Mouse (Mus musculus): ENCODE results near the gene Kctd12. TPM values are rescaled to one million over a fixed set of nuclear protein-coding genes. Genes with fewer than 3 reads are reported as not detected.

Kctd12 gene
- total and polyA plus RNA-seq, 3 experiments = 7.1 to 22.3 (median 18.1) TPM

DNA sequence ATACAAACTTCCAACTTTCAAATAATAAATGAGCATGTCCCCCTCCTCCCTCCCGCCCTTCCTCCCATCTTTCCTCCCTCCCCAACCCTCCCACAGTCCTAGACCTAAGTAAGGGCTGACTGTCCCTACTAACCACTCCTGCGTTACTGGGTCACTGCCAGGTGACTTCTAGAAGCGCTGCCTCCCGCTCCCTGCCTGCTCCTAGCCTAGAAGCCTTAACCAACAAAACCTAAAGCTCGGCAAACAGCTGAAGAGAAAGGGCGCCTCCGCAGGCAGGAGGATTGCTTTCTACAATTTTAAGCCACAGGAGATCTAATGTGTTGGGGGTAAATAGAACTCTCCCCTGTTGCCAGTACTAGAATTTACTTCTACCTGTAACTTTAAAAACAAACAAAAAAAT, 2.0 kb downstream of the Kctd12 start:
- intact Hi-C loops (cut with DNase I) = loop anchor here (2.0 to 5.0 kb wide), 4 partner anchors 78 to 468 kb away; no protein-coding TSS in a partner anchor
- Histone ChIP-seq H3K4me1 (ENCODE audit: control insufficient read depth, insufficient read depth, low read length) (peaks cover 3% of the 10 kb centered on the region; the same call in 1 of the 2 replicates), H3K36me3 (ENCODE audit: control insufficient read depth, insufficient read depth, low read length) (peaks cover 7% of the 10 kb centered on the region), H3K9ac (ENCODE audit: low read depth, low read length) (peak overlapping the region; percentile 43), H3K4me3 (peak overlapping the region; percentile 93), H3K79me2 (replicated peaks; ENCODE audit: control insufficient read depth, insufficient read depth, low read length) (no peaks in the 10 kb centered on the region), H3K27ac (peak overlapping the region; percentile 96), H3K27me3 (ENCODE audit: control insufficient read depth, insufficient read depth, low read length) (no peaks in the 10 kb centered on the region)
- DNase-seq = peak; percentile 39 to 41
- 16% methylated on average over 7 of the region's 7 CpGs for WGBS
- TF ChIP-seq CTCF (IDR thresholded peaks at IDR 0.05) = peak; percentile 48
- TF ChIP-seq POLR2A (IDR thresholded peaks at IDR 0.05; ENCODE audit: insufficient read depth, low read depth, low read length) = no peak

DNA sequence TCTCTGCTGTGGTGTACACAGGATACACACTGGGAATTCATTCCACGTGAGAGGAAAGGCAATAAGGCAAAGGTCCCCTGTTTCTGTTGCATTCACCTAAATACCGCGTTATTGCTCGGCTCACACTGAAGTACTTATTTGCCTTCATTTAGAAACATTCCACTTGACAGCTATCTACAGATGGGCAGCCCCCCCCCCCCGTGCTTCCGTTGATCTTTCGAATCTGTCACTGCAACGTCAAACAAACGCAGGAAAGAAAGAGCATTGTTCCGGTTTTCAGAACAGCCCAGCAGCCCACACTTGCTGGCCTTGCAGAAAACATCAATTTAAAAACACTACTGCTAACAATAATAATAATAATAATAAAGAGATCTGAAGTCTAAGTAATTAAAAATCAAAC, 2.6 kb downstream of the Kctd12 start:
- peak in 1 of 2 experiments; percentile 17 for DNase-seq
- H3K36me3 ChIP-seq (ENCODE audit: control insufficient read depth, insufficient read depth, low read length) = peaks cover 7% of the 10 kb centered on the region
- H3K27ac ChIP-seq = peak overlapping the region; percentile 96
- H3K9ac ChIP-seq (ENCODE audit: low read depth, low read length) = peak overlapping the region; percentile 64; the same call in 1 of the 2 replicates
- no peaks in the 10 kb centered on the region for H3K79me2 ChIP-seq (replicated peaks; ENCODE audit: control insufficient read depth, insufficient read depth, low read length)
- peaks cover 3% of the 10 kb centered on the region; the same call in 1 of the 2 replicates for H3K4me1 ChIP-seq (ENCODE audit: control insufficient read depth, insufficient read depth, low read length)
- intact Hi-C loops (cut with DNase I) = loop anchor here (2.0 to 5.0 kb wide), 4 partner anchors 78 to 468 kb away; no protein-coding TSS in a partner anchor
- peak overlapping the region; percentile 93 for H3K4me3 ChIP-seq
- WGBS = 20% methylated on average over 10 of the region's 10 CpGs
- TF ChIP-seq POLR2A (IDR thresholded peaks at IDR 0.05; ENCODE audit: insufficient read depth, low read depth, low read length) (no peak), CTCF (IDR thresholded peaks at IDR 0.05) (no peak), EP300 (IDR thresholded peaks at IDR 0.05; ENCODE audit: insufficient read depth, low read depth, low read length) (no peak)
- no peaks in the 10 kb centered on the region for H3K27me3 ChIP-seq (ENCODE audit: control insufficient read depth, insufficient read depth, low read length)

DNA sequence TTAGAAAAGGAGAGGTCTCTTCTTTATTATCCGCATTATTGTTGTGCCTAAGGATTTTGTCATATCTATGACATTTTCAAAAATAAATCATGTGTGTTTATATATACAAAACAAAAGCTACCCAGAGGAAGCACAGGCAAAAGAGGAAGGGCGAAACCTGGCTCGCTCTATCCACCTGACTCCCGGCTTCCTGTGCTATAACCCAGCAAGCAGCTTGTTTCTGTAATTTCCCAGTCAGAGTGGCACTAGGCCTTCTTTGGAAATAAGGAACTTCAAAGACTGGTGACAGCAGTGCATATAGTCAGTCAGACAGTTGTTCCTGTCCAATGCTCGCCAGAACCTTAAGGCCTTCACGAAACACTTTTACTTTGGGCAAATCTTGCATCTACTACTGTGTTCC, 6.6 kb downstream of the Kctd12 start:
- peaks cover 2% of the 10 kb centered on the region; the same call in 1 of the 2 replicates for H3K4me1 ChIP-seq (ENCODE audit: control insufficient read depth, insufficient read depth, low read length)
- peak overlapping the region; percentile 59 for H3K27ac ChIP-seq
- intact Hi-C loops (cut with DNase I) = no loop called here
- H3K9ac ChIP-seq (ENCODE audit: low read depth, low read length) = no peak overlapping the region
- no peaks in the 10 kb centered on the region for H3K27me3 ChIP-seq (ENCODE audit: control insufficient read depth, insufficient read depth, low read length)
- DNase-seq = peak; percentile 30 to 45
- H3K36me3 ChIP-seq (ENCODE audit: control insufficient read depth, insufficient read depth, low read length) = peaks cover 7% of the 10 kb centered on the region
- 48% methylated on average over 6 of the region's 6 CpGs for WGBS
- no peak overlapping the region for H3K4me3 ChIP-seq
- peak; percentile 43; the same call in 1 of the 2 replicates for TF ChIP-seq POLR2A (IDR thresholded peaks at IDR 0.05; ENCODE audit: insufficient read depth, low read depth, low read length)
- no peak for TF ChIP-seq CTCF (IDR thresholded peaks at IDR 0.05)
- TF ChIP-seq EP300 (IDR thresholded peaks at IDR 0.05; ENCODE audit: insufficient read depth, low read depth, low read length) = peak; percentile 25; the same call in 1 of the 2 replicates
- no peaks in the 10 kb centered on the region for H3K79me2 ChIP-seq (replicated peaks; ENCODE audit: control insufficient read depth, insufficient read depth, low read length)

DNA sequence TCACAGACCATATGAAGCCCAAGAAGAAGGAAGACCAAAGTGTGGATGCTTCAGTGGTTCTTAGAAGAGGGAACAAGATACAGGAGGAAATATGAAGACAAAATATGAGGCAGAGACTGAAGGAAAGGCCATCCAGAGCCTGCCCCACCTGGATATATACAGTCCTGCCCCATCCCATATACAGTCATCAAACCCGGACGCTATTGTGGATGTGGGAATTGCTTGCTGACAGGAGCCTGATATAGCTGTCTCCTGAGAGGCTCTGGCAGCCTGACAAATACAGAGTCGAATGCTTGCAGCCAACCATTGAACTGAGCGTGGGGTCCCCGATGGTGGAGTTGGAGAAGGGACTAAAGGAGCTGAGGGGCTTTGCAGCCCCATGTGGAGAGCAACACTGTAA, 13.6 kb downstream of the Kctd12 start:
- no peaks in the 10 kb centered on the region for H3K36me3 ChIP-seq (ENCODE audit: control insufficient read depth, insufficient read depth, low read length)
- no peak for DNase-seq
- no peaks in the 10 kb centered on the region for H3K27me3 ChIP-seq (ENCODE audit: control insufficient read depth, insufficient read depth, low read length)
- no peak overlapping the region for H3K4me3 ChIP-seq
- no peak overlapping the region for H3K9ac ChIP-seq (ENCODE audit: low read depth, low read length)
- H3K27ac ChIP-seq = no peak overlapping the region
- 43% methylated on average over 5 of the region's 5 CpGs for WGBS
- no peaks in the 10 kb centered on the region for H3K79me2 ChIP-seq (replicated peaks; ENCODE audit: control insufficient read depth, insufficient read depth, low read length)
- intact Hi-C loops (cut with DNase I) = loop anchor here (5.0 kb wide), 1 partner anchor 42 kb away; no protein-coding TSS in a partner anchor
- TF ChIP-seq CTCF (IDR thresholded peaks at IDR 0.05) (no peak), EP300 (IDR thresholded peaks at IDR 0.05; ENCODE audit: insufficient read depth, low read depth, low read length) (no peak), POLR2A (IDR thresholded peaks at IDR 0.05; ENCODE audit: insufficient read depth, low read depth, low read length) (no peak)
- H3K4me1 ChIP-seq (ENCODE audit: control insufficient read depth, insufficient read depth, low read length) = no peaks in the 10 kb centered on the region

DNA sequence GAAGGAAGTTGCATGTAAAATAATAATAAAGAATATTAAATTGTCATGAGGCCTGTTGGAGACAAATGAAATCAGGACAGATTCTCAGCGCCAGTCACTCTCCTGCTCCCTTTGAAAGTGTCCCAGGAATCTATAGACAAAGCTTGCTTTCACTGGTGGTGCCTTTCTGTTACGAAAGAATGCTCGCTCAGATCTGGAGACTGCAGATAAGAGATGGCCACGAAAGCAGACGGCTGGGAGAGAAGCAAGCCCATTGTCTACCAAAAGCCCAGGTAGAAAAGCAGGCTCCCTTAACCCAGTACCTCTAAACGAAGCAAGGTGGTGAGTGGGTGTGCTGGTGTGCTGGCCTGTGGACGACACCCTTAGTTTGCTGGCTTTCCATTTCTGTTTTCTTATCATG, 16.2 kb downstream of the Kctd12 start:
- no peak for DNase-seq
- Histone ChIP-seq H3K27me3 (ENCODE audit: control insufficient read depth, insufficient read depth, low read length) (no peaks in the 10 kb centered on the region), H3K36me3 (ENCODE audit: control insufficient read depth, insufficient read depth, low read length) (no peaks in the 10 kb centered on the region), H3K9ac (ENCODE audit: low read depth, low read length) (no peak overlapping the region), H3K79me2 (replicated peaks; ENCODE audit: control insufficient read depth, insufficient read depth, low read length) (no peaks in the 10 kb centered on the region), H3K27ac (no peak overlapping the region), H3K4me3 (no peak overlapping the region), H3K4me1 (ENCODE audit: control insufficient read depth, insufficient read depth, low read length) (no peaks in the 10 kb centered on the region)
- 51% methylated on average over 7 of the region's 7 CpGs for WGBS
- intact Hi-C loops (cut with DNase I) = loop anchor here (5.0 kb wide), 1 partner anchor 39 kb away; no protein-coding TSS in a partner anchor
- TF ChIP-seq EP300 (IDR thresholded peaks at IDR 0.05; ENCODE audit: insufficient read depth, low read depth, low read length) (no peak), CTCF (IDR thresholded peaks at IDR 0.05) (no peak), POLR2A (IDR thresholded peaks at IDR 0.05; ENCODE audit: insufficient read depth, low read depth, low read length) (no peak)

DNA sequence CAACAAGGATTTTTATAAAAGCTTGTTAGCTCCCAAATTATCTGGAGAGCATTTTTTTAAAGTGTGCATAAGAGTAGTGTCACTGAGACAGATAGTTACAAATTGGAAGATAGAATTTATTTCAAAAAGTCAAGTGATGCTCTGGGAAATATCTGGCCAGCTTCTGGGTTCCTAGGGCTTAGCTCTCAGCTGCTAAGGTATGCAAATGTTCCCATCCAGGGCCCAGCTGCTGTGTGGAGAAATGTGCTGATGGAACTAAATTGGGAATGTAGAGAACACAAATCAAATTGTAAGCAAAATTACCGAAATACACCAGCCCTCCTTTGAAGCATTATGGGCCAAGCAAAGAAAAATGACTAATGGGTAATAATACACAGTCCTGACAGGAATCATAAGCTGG, 16.6 kb downstream of the Kctd12 start:
- H3K4me1 ChIP-seq (ENCODE audit: control insufficient read depth, insufficient read depth, low read length) = no peaks in the 10 kb centered on the region
- H3K36me3 ChIP-seq (ENCODE audit: control insufficient read depth, insufficient read depth, low read length) = no peaks in the 10 kb centered on the region
- no peak for DNase-seq
- H3K27ac ChIP-seq = no peak overlapping the region
- H3K4me3 ChIP-seq = no peak overlapping the region
- no peaks in the 10 kb centered on the region for H3K27me3 ChIP-seq (ENCODE audit: control insufficient read depth, insufficient read depth, low read length)
- intact Hi-C loops (cut with DNase I) = loop anchor here (5.0 kb wide), 1 partner anchor 39 kb away; no protein-coding TSS in a partner anchor
- no peak for TF ChIP-seq CTCF (IDR thresholded peaks at IDR 0.05)
- no peak for TF ChIP-seq POLR2A (IDR thresholded peaks at IDR 0.05; ENCODE audit: insufficient read depth, low read depth, low read length)
- no peak for TF ChIP-seq EP300 (IDR thresholded peaks at IDR 0.05; ENCODE audit: insufficient read depth, low read depth, low read length)
- H3K9ac ChIP-seq (ENCODE audit: low read depth, low read length) = no peak overlapping the region
- H3K79me2 ChIP-seq (replicated peaks; ENCODE audit: control insufficient read depth, insufficient read depth, low read length) = no peaks in the 10 kb centered on the region
- WGBS = 85% methylated on average over 1 of the region's 1 CpGs
